ENCODE assay signal across 8 mouse cellular contexts in the genomic region with DNA sequence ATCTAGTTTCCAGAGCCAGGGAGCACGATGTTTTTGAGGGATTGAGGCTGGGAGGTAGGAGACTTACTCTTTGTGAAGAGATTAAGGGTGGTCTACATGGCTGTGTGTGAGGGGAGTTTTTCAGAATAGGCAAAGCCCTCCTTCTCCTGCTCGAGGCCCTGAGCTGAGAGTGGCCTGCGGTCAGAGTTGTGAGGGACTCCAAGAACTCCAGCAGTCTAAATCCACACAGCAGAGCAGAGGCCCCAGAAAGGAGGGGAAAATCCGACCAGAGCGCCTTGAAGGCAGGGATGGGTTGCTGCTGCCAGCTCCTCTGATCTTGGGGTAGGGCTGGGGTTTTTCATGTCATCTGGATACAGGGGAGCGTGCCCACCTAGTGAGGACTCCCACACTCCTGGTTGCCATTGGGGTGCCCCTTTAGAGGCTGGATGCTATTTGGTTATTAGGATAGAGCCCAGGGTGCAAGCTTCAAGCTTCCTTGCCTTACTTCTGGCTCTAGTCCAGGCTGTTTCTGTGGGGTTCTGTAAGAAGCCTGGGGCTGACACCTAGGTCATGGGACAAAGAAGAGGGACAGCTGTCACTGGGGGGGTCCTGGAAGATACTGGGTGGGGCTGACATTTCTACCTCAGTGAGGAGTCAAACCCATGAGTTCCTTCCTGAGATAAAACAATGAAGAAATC. TPM values are rescaled to one million over a fixed set of nuclear protein-coding genes. Genes with fewer than 3 reads are reported as not detected.
A peak's percentile ranks its signal among the peaks of the same experiment; 100 is the strongest.
DNase-seq lines count a peak whose midpoint lies in the region; ATAC-seq and TF ChIP-seq lines count a peak whose summit lies in the region.

No protein-coding gene starts in this region.

- DNase-seq in heart, adult 8-10 months (ENCODE audit: low spot score): no peak
- no peak for DNase-seq in midbrain, embryonic 10.5 days (ENCODE audit: low spot score)
- no peak for DNase-seq in urinary bladder, postnatal 36 days (ENCODE audit: low spot score in 2 of 2)
- DNase-seq in B cell, adult 2 months: no peak
- no peak for DNase-seq in c-Kit-positive CD71-positive TER-119-positive erythroid progenitor cells, embryonic 14.5 days (ENCODE audit: low spot score)

- peaks cover 16% of the 10 kb centered on the region for H3K36me3 ChIP-seq in heart, embryonic 11.5 days (ENCODE audit: control insufficient read depth, insufficient read depth, low read length)
- peaks cover 23% of the 10 kb centered on the region for H3K36me3 ChIP-seq in hindbrain, embryonic 12.5 days
- H3K36me3 ChIP-seq in midbrain, embryonic 10.5 days: peaks cover 45% of the 10 kb centered on the region

- H3K4me1 ChIP-seq in heart, embryonic 11.5 days (ENCODE audit: control insufficient read depth, insufficient read depth, low read length): peaks cover 35% of the 10 kb centered on the region
- peaks cover 14% of the 10 kb centered on the region for H3K4me1 ChIP-seq in bone marrow, adult 2 months (ENCODE audit: control insufficient read depth, insufficient read depth, low read length)
- H3K4me1 ChIP-seq in hindbrain, embryonic 12.5 days: peaks cover 41% of the 10 kb centered on the region
- H3K4me1 ChIP-seq in midbrain, embryonic 10.5 days: peaks cover 59% of the 10 kb centered on the region

- no peak for TF ChIP-seq CTCF in bone marrow, adult 2 months (IDR thresholded peaks at IDR 0.05; ENCODE audit: control insufficient read depth, insufficient read depth, low read length)

- H3K27ac ChIP-seq in heart, embryonic 11.5 days (ENCODE audit: low read depth, low read length): peak overlapping the region; percentile 97
- peak overlapping the region; percentile 90 for H3K27ac ChIP-seq in bone marrow, adult 2 months (ENCODE audit: control insufficient read depth, insufficient read depth, low read depth, low read length, poor library complexity)
- H3K27ac ChIP-seq in hindbrain, embryonic 12.5 days: peak overlapping the region; percentile 93
- peak overlapping the region; percentile 95 for H3K27ac ChIP-seq in midbrain, embryonic 10.5 days (replicated peaks)

- no peaks in the 10 kb centered on the region for H3K9me3 ChIP-seq in heart, embryonic 11.5 days (replicated peaks; ENCODE audit: control insufficient read depth, low read length)
- H3K9me3 ChIP-seq in hindbrain, embryonic 12.5 days (replicated peaks): no peaks in the 10 kb centered on the region
- H3K9me3 ChIP-seq in midbrain, embryonic 10.5 days (replicated peaks): no peaks in the 10 kb centered on the region

- peak overlapping the region; percentile 97 for H3K9ac ChIP-seq in heart, embryonic 11.5 days (ENCODE audit: low read depth, low read length)
- peak overlapping the region; percentile 56 for H3K9ac ChIP-seq in hindbrain, embryonic 12.5 days

- WGBS in heart, embryonic 11.5 days (ENCODE audit: insufficient replicate concordance): 32% methylated on average over 6 of the region's 6 CpGs
- WGBS in bone marrow, adult 2 months: 42% methylated on average over 6 of the region's 6 CpGs
- 25% methylated on average over 6 of the region's 6 CpGs for WGBS in hindbrain, embryonic 12.5 days
- WGBS in midbrain, embryonic 10.5 days: 19% methylated on average over 6 of the region's 6 CpGs

- peak overlapping the region; percentile 96 for H3K4me2 ChIP-seq in heart, embryonic 11.5 days
- peak overlapping the region; percentile 80 for H3K4me2 ChIP-seq in hindbrain, embryonic 12.5 days (replicated peaks)

- no peak for TF ChIP-seq POLR2A in bone marrow, adult 2 months (IDR thresholded peaks at IDR 0.05; ENCODE audit: borderline replicate concordance, control insufficient read depth, low read depth, low read length)

- H3K27me3 ChIP-seq in heart, embryonic 11.5 days (ENCODE audit: control insufficient read depth, insufficient read depth, low read length): no peaks in the 10 kb centered on the region
- no peaks in the 10 kb centered on the region for H3K27me3 ChIP-seq in hindbrain, embryonic 12.5 days
- H3K27me3 ChIP-seq in midbrain, embryonic 10.5 days (ENCODE audit: low read depth, poor library complexity, severe bottlenecking): no peaks in the 10 kb centered on the region

- peak overlapping the region; percentile 93 for H3K4me3 ChIP-seq in heart, embryonic 11.5 days (ENCODE audit: low read depth, low read length)
- H3K4me3 ChIP-seq in bone marrow, adult 2 months (replicated peaks; ENCODE audit: control insufficient read depth, low read depth, low read length): peak overlapping the region; percentile 99
- peak overlapping the region; percentile 67 for H3K4me3 ChIP-seq in hindbrain, embryonic 12.5 days
- peak overlapping the region; percentile 96 for H3K4me3 ChIP-seq in midbrain, embryonic 10.5 days

- ATAC-seq in heart, embryonic 11.5 days (replicated peaks; ENCODE audit: insufficient number of reproducible peaks, low FRiP score, low TSS enrichment): no peak
- 0 out of 2 replicates have a peak, but pooled peaks have one; percentile 3 for ATAC-seq in hindbrain, embryonic 12.5 days (ENCODE audit: low FRiP score)

RNA-seq across cellular contexts. Expression of a gene that starts 15.0 kb away (rescaled TPM):
- polyA plus RNA-seq in heart, embryonic 11.5 days (2014; fragmentation: Nextera tagmentation; extraction: Ambion mirVana): 26.8 TPM in 2 replicates
- 10 to 100 TPM; 14.2 to 16.9 (median 15.9) TPM for total RNA-seq in heart, adult 8-10 months (2022)
- 5.8 and 9.5 TPM in 2 replicates for polyA plus RNA-seq in bone marrow, adult 2 months (2011; ENCODE audit: insufficient read depth, insufficient read length, low replicate concordance, missing spikeins)
- 31.8 and 32.0 TPM in 2 replicates for polyA plus RNA-seq in hindbrain, embryonic 12.5 days (2016; fragmentation: Nextera tagmentation; extraction: Ambion mirVana)
- 41.2 and 41.9 TPM in 2 replicates for polyA plus RNA-seq in midbrain, embryonic 10.5 days (2016; fragmentation: Nextera tagmentation; extraction: Ambion mirVana)

RNA-seq across cellular contexts. Expression of a gene that starts 15.1 kb away (rescaled TPM):
- 30.3 and 36.4 TPM in 2 replicates for polyA plus RNA-seq in heart, embryonic 11.5 days (2014; fragmentation: Nextera tagmentation; extraction: Ambion mirVana)
- 10 to 100 TPM; 15.7 to 19.9 (median 18.1) TPM for total RNA-seq in heart, adult 8-10 months (2022)
- polyA plus RNA-seq in bone marrow, adult 2 months (2011; ENCODE audit: insufficient read depth, insufficient read length, low replicate concordance, missing spikeins): 18.0 and 21.2 TPM in 2 replicates
- 38.8 and 39.0 TPM in 2 replicates for polyA plus RNA-seq in hindbrain, embryonic 12.5 days (2016; fragmentation: Nextera tagmentation; extraction: Ambion mirVana)
- polyA plus RNA-seq in midbrain, embryonic 10.5 days (2016; fragmentation: Nextera tagmentation; extraction: Ambion mirVana): 43.2 and 45.9 TPM in 2 replicates

RNA-seq across cellular contexts. Expression of a gene that starts 15.1 kb away (rescaled TPM):
- 1.6 and 1.8 TPM in 2 replicates for polyA plus RNA-seq in heart, embryonic 11.5 days (2014; fragmentation: Nextera tagmentation; extraction: Ambion mirVana)
- 1 to 10 TPM in 3 of 4 experiments, under 1 TPM in 1; 0.35 to 5.1 (median 2.0) TPM for total RNA-seq in heart, adult 8-10 months (2022)
- 3.0 and 5.1 TPM in 2 replicates for polyA plus RNA-seq in bone marrow, adult 2 months (2011; ENCODE audit: insufficient read depth, insufficient read length, low replicate concordance, missing spikeins)
- polyA plus RNA-seq in hindbrain, embryonic 12.5 days (2016; fragmentation: Nextera tagmentation; extraction: Ambion mirVana): 2.5 and 3.9 TPM in 2 replicates
- polyA plus RNA-seq in midbrain, embryonic 10.5 days (2016; fragmentation: Nextera tagmentation; extraction: Ambion mirVana): 1.4 and 2.2 TPM in 2 replicates

RNA-seq across cellular contexts. Expression of a gene that starts 34.2 kb away (rescaled TPM):
- polyA plus RNA-seq in heart, embryonic 11.5 days (2014; fragmentation: Nextera tagmentation; extraction: Ambion mirVana): 2.7 and 3.7 TPM in 2 replicates
- total RNA-seq in heart, adult 8-10 months (2022): 1 to 10 TPM; 3.4 to 4.6 (median 3.7) TPM
- 9.3 and 10.3 TPM in 2 replicates for polyA plus RNA-seq in bone marrow, adult 2 months (2011; ENCODE audit: insufficient read depth, insufficient read length, low replicate concordance, missing spikeins)
- 10.5 and 12.3 TPM in 2 replicates for polyA plus RNA-seq in hindbrain, embryonic 12.5 days (2016; fragmentation: Nextera tagmentation; extraction: Ambion mirVana)
- 4.9 and 7.3 TPM in 2 replicates for polyA plus RNA-seq in midbrain, embryonic 10.5 days (2016; fragmentation: Nextera tagmentation; extraction: Ambion mirVana)
